Mouse (Mus musculus) kidney, adult 2 months (tissue): Measurements from ENCODE around the gene Esrrb.

ENCODE experiments used
- CTCF ChIP-seq: fragments of 200-500 bp; conservative IDR thresholded peaks from 2 replicates; pipeline ENCODE4 v1.5.1; 2011; ENCODE audit warnings: low read depth, mild to moderate bottlenecking, control low read depth, low read length, moderate library complexity, mixed read lengths; ENCODE audit not compliant: insufficient read depth, insufficient read length
- POLR2A ChIP-seq: fragments of 200-500 bp; IDR thresholded peaks from one replicate; pipeline ENCODE4 v1.6.1; 2011; ENCODE audit warnings: low read depth, low read length, control low read depth

DNA sequence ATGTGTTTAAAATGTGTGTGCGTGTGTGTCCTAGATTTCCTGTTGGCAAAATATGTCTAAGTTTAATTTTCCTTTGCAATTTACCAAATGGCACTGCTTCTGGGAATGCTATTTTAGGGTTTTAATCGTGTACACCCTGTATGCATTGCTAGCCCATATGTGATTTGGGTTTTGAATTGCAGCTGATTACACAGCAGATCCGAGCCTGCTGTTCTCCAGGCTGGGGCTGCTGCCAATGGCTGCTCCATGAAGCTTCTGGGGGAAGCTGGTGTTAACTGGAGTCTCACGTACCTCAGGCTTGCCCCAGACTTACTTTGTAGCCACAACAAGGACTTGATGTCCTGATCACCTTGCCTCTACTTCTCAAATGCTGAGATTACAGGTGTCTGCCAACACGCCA is 205.1 kb downstream of the Esrrb start:
- no peak for TF ChIP-seq CTCF
- no peak for TF ChIP-seq POLR2A
